Mouse (Mus musculus) hindbrain, embryonic 14.5 days (tissue): ENCODE data around the gene Bcar3. TPM values are rescaled to one million over a fixed set of nuclear protein-coding genes. Genes with fewer than 3 reads are reported as not detected.

Experiments
- ATAC-seq: fragments of 200-750 bp; cut with Nextera tagmentation; 2 replicates; pipeline ENCODE4 v1.8.0; 2017; ENCODE audit warnings: moderate number of reproducible peaks, mild to moderate bottlenecking, moderate TSS enrichment, moderate library complexity; ENCODE audit not compliant: low FRiP score
- DNase-seq: peaks from one replicate; pipeline ENCODE4 v3.0.0-alpha.2; 2015; ENCODE audit warnings: low spot score
- H3K27ac ChIP-seq: fragments of 300-500 bp; sonication (generic); 2 replicates; pipeline ENCODE4 v1.5.1; 2014; ENCODE audit warnings: mild to moderate bottlenecking, moderate library complexity
- H3K27me3 ChIP-seq: fragments of 300-500 bp; sonication (generic); 2 replicates; pipeline ENCODE4 v1.6.1; 2014; ENCODE audit warnings: mild to moderate bottlenecking, low read length, mixed read lengths; ENCODE audit not compliant: control insufficient read depth, insufficient read depth
- H3K36me3 ChIP-seq: fragments of 300-500 bp; sonication (generic); replicated peaks from 2 replicates; pipeline ENCODE4 v1.6.1; 2014; ENCODE audit not compliant: control insufficient read depth, insufficient read depth
- H3K4me1 ChIP-seq: fragments of 300-500 bp; sonication (generic); replicated peaks from 2 replicates; pipeline ENCODE4 v1.6.1; 2014; ENCODE audit warnings: antibody characterized with exemption, low read length, mixed read lengths; ENCODE audit not compliant: control insufficient read depth, insufficient read depth
- H3K4me2 ChIP-seq: fragments of 300-500 bp; sonication (generic); replicated peaks from 2 replicates; pipeline ENCODE4 v1.6.1; 2014; ENCODE audit warnings: mild to moderate bottlenecking, moderate library complexity
- H3K4me3 ChIP-seq: fragments of 300-500 bp; sonication (generic); replicated peaks from 2 replicates; pipeline ENCODE4 v1.5.1; 2014; ENCODE audit warnings: mild to moderate bottlenecking, low read length
- H3K9ac ChIP-seq: fragments of 300-500 bp; sonication (generic); 2 replicates; pipeline ENCODE4 v1.6.1; 2014
- H3K9me3 ChIP-seq: fragments of 300-500 bp; sonication (generic); 2 replicates; pipeline ENCODE4 v1.6.1; 2016; ENCODE audit warnings: low read length; ENCODE audit not compliant: control insufficient read depth
- WGBS: fragments of 180-500 bp; shearing (Covaris S2); extraction: QIAGEN DNeasy Blood & Tissue Kit; methylation state at CpG from one replicate; pipeline ENCODE4 v1.1.7; 2014; 5-methylcytosine and 5-hydroxymethylcytosine counted together
- polyA plus RNA-seq: library from polyadenylated mRNA; unstranded; fragments of >200 nt; fragmentation: Nextera tagmentation; extraction: Ambion mirVana; gene quantifications from 2 replicates; pipeline ENCODE4 v1.2.1, GENCODE M21; 2014

Bcar3 gene
- polyA plus RNA-seq, 1 experiment from 2014 or later = 6.2 TPM

DNA sequence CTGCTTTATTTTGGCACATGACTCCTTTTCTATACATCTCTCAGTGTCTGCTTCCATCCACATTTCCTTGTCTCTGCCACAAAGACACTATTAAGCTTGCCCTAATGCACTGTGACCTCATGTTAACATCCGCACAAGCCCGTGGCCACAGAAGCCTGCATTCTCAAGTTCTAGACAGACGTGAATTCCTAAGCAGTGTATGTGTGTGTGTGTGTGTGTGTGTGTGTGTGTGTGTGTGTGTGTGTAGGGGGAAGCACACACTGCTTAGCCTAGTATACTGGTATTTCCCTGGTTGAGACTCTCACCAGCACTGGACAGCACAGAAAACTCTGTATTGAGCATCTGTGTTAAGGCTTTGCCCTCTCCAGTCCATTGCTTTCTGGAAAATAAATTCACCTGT is 70.6 kb downstream of the Bcar3 start:
- Histone ChIP-seq H3K27me3 (no peaks in the 10 kb centered on the region), H3K4me2 (no peak overlapping the region), H3K9ac (no peak overlapping the region), H3K9me3 (no peaks in the 10 kb centered on the region), H3K36me3 (no peaks in the 10 kb centered on the region), H3K4me1 (peaks cover 8% of the 10 kb centered on the region), H3K27ac (no peak overlapping the region), H3K4me3 (no peak overlapping the region)
- DNase-seq (no peak), ATAC-seq (0 out of 2 replicates have a peak, but pooled peaks have one; percentile 24)
- WGBS = 12% methylated on average over 3 of the region's 3 CpGs

DNA sequence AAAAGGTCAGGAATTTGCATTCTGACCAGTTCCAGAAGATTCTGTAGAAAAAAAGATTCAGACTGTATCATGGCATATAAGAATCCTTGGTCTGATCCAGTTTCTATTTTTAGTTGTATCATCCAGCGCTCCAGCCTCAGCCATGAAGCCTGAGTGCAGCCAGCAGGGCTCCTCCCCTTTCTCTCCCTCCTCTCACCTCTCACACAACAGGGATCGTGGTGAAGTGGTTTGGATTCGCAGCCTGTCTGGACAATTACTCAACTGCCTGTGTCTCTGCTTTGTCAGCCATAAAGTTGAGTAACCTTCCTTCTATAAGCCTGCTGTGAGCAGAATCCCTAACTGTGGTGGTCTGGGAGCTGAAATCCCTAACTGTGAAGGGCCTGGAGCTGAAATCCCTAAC is 71.4 kb downstream of the Bcar3 start:
- H3K4me3 ChIP-seq = no peak overlapping the region
- peak; percentile 44; the same call in 1 of the 2 replicates for ATAC-seq
- no peaks in the 10 kb centered on the region for H3K27me3 ChIP-seq
- H3K9me3 ChIP-seq = no peaks in the 10 kb centered on the region
- H3K9ac ChIP-seq = no peak overlapping the region
- H3K4me1 ChIP-seq = peaks cover 8% of the 10 kb centered on the region
- no peak overlapping the region for H3K4me2 ChIP-seq
- DNase-seq = peak; percentile 41
- no peak overlapping the region for H3K27ac ChIP-seq
- H3K36me3 ChIP-seq = no peaks in the 10 kb centered on the region
- WGBS = 6% methylated on average over 3 of the region's 3 CpGs

DNA sequence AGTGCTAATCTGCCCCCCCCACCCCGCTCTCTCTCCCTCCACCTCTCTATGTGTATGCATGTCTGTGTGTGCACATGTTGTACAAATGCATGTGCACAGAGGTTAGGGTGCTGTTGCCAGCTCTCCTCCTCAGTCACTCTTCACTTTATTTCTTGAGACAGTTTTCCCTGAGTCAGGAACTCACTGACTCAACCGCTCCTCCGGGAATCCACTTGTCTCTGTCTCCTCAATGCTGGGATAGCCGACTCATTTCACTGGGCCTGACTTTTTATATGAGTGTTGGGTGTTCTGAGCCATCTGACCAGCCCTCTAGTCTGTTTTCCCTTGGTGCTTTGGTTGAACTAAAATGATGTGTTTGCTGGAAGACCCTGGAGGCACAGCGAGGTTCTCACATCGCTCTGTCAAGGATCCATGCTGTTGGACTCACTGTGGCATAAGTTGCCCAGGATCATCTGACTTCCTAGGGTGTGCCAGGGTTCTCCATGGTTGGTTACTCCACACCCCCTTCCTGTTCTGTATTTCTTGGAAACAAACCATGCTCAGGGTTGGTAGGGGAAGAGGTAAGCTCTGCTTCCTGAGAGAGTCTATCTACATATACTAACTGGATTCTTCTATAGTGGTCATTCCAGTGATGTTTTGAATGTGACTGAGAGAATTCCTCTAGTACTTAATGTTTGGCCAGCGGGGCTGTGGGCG is 77.9 kb downstream of the Bcar3 start:
- Histone ChIP-seq H3K4me3 (no peak overlapping the region), H3K4me2 (no peak overlapping the region)
- WGBS = 91% methylated on average over 8 of the region's 8 CpGs

DNA sequence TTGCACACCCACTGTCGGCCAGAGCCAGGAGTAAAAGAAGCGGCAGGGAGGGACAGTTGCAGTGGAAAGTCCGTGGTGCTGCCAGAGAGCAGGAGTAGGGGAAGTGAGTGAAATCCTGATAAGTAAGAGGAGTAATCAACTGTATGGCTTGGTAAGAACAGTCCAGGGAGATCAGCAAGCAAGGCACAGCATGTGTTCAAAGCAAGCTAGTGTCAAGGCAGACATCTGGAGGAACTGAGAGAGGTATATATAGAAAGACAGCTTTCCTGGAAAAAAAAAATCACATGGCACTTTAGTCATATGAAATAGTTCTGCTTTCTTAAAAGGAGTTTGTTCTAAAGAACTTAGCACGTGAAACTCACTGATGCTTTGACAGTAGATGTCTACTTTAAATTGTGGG is 78.7 kb downstream of the Bcar3 start:
- no peak overlapping the region for H3K9ac ChIP-seq
- no peak for ATAC-seq
- H3K27ac ChIP-seq = no peak overlapping the region
- H3K4me2 ChIP-seq = no peak overlapping the region
- DNase-seq = no peak
- no peaks in the 10 kb centered on the region for H3K9me3 ChIP-seq
- H3K36me3 ChIP-seq = no peaks in the 10 kb centered on the region
- WGBS = 79% methylated on average over 4 of the region's 4 CpGs
- H3K4me3 ChIP-seq = no peak overlapping the region
- no peaks in the 10 kb centered on the region for H3K27me3 ChIP-seq
- peaks cover 6% of the 10 kb centered on the region; the same call in 1 of the 2 replicates for H3K4me1 ChIP-seq

More for the DNA sequence above, 77.9 kb downstream of the Bcar3 start:
- Histone ChIP-seq H3K27me3 (no peaks in the 10 kb centered on the region), H3K36me3 (no peaks in the 10 kb centered on the region), H3K27ac (no peak overlapping the region), H3K9ac (no peak overlapping the region), H3K9me3 (no peaks in the 10 kb centered on the region), H3K4me1 (0 out of 2 replicates have a peak, but pooled peaks cover 6% of the 10 kb centered on the region)
- DNase-seq (no peak), ATAC-seq (no peak)

DNA sequence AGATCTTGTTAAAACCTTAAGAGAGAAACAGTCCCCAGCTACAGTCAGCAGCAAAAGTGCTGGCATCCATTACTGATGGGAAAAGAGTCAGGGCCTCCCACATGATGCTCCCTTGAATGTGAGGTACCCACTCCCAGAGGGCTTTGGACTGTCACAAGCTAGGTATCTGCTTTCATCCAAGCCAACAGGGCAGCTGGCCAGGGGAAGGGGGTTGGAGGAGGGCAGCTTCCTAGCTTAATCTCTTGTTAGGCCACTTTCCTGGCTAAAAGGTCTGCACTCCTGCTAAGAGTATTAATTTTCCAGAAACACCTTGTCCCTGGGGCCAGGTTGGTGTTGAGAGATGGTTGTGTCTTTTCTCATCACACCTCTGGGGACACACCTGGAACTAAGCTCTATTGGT is 82.1 kb downstream of the Bcar3 start:
- peaks cover 6% of the 10 kb centered on the region; the same call in 1 of the 2 replicates for H3K4me1 ChIP-seq
- H3K36me3 ChIP-seq = no peaks in the 10 kb centered on the region
- H3K9me3 ChIP-seq = no peaks in the 10 kb centered on the region
- no peak overlapping the region for H3K9ac ChIP-seq
- H3K4me2 ChIP-seq = no peak overlapping the region
- H3K4me3 ChIP-seq = no peak overlapping the region
- no peak for DNase-seq
- ATAC-seq = no peak
- no peak overlapping the region for H3K27ac ChIP-seq
- no peaks in the 10 kb centered on the region for H3K27me3 ChIP-seq

DNA sequence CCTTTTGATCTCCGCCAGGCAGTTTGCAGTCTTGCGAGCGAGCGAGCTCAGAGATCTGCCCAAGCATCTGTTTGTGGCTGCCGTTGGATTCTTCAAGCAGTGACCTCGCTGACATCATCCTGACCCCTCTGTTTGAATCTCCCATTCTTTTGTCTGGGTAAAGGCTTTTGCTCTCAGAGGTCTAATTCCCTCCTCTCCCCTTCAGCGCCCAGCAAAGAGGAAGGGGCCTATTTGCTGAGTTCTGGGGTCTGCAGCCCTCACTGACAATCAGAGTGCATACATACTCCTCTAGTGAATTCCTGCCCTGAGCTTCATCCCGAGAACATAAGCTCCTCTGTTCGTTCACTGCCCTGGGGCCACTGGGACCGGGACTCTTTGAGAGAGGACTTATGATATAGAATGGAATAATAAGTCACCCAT is 82.5 kb downstream of the Bcar3 start:
- Histone ChIP-seq H3K9ac (no peak overlapping the region), H3K4me3 (no peak overlapping the region), H3K27ac (no peak overlapping the region), H3K4me1 (peaks cover 6% of the 10 kb centered on the region; the same call in 1 of the 2 replicates), H3K4me2 (no peak overlapping the region), H3K36me3 (no peaks in the 10 kb centered on the region), H3K27me3 (no peaks in the 10 kb centered on the region), H3K9me3 (no peaks in the 10 kb centered on the region)
- WGBS = 17% methylated on average over 10 of the region's 10 CpGs
- ATAC-seq (no peak), DNase-seq (no peak)

DNA sequence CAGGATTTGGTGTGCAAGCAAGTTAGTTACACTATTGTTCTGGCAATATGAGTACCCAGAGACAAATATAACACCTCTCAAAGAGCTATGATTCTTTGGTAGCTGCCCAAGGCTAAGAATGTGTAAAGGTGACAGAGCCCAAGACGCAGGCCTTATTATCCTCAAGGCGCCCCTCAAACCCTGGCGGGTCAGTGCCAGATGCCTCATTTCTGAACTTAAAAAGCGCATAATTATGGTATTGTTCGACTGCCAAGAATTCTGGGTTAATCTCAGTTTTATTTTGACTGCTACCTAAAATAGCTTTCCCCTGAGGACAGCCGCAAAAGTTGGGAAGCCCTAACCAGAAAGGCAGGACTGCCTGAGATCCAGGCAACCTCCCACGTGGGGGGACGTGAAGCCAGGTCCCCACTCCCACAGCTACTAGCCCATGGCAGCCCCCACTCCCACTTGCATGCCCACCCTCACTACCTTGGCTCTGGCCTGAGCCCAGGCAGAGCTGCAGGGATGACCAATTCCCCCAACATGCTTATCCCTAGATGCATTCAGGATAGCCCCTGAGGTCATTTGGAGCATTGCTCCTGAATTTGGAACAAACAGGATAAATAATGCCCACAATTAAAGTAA is 83.0 kb downstream of the Bcar3 start:
- H3K27ac ChIP-seq = no peak overlapping the region
- no peak overlapping the region for H3K4me2 ChIP-seq
- DNase-seq = no peak
- ATAC-seq = no peak
- no peak overlapping the region for H3K9ac ChIP-seq
- H3K4me1 ChIP-seq = peaks cover 6% of the 10 kb centered on the region; the same call in 1 of the 2 replicates
- H3K9me3 ChIP-seq = no peaks in the 10 kb centered on the region
- H3K27me3 ChIP-seq = no peaks in the 10 kb centered on the region
- H3K4me3 ChIP-seq = no peak overlapping the region
- 42% methylated on average over 8 of the region's 8 CpGs for WGBS
- no peaks in the 10 kb centered on the region for H3K36me3 ChIP-seq

DNA sequence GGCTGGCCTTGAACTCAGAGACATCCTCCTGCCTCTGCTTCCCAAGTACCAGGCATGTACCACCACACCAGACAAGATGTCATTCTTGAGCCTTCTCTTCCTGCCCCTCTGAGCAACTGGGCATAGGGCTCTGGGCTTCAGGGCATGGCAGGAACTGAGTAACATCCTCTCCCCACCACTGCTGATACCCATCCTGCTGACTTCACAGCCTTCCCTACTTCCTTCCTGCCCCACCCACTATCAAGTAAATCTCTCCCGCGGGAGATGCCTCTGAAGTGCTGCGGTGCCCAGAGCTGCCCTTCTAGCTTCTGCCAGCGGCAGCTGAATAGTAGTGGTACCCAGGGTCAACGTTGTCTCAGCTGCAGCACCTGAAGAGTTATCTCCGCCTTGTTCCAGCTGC is 84.7 kb downstream of the Bcar3 start:
- H3K27me3 ChIP-seq = no peaks in the 10 kb centered on the region
- H3K4me1 ChIP-seq = peaks cover 6% of the 10 kb centered on the region; the same call in 1 of the 2 replicates
- no peak overlapping the region for H3K9ac ChIP-seq
- no peak overlapping the region for H3K27ac ChIP-seq
- no peaks in the 10 kb centered on the region for H3K36me3 ChIP-seq
- no peaks in the 10 kb centered on the region for H3K9me3 ChIP-seq
- WGBS = 89% methylated on average over 6 of the region's 6 CpGs
- H3K4me2 ChIP-seq = no peak overlapping the region
- DNase-seq (no peak), ATAC-seq (no peak)
- no peak overlapping the region for H3K4me3 ChIP-seq

DNA sequence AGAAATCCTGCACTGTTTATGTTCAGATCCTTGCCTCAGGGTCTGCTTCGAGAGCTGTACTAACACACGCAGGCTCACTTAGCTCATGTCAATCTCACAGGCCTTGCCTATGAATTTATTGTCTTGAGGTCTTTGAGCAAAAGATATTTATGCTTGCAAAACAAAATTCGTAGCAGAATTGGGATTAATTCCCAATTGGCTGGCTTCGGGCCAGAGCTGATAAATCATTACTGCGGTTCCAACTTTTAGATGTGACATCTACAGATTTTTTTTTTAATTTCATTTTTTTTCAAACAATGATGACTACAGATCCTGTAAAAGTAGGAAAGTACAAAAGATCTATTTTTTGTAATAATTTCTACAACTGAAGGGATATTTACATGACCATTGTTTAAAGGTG is 86.8 kb downstream of the Bcar3 start:
- H3K27ac ChIP-seq = no peak overlapping the region
- ATAC-seq (no peak), DNase-seq (no peak)
- peaks cover 2% of the 10 kb centered on the region; the same call in 1 of the 2 replicates for H3K4me1 ChIP-seq
- no peaks in the 10 kb centered on the region for H3K36me3 ChIP-seq
- no peak overlapping the region for H3K9ac ChIP-seq
- no peaks in the 10 kb centered on the region for H3K27me3 ChIP-seq
- H3K4me2 ChIP-seq = no peak overlapping the region
- WGBS = 85% methylated on average over 5 of the region's 5 CpGs
- H3K4me3 ChIP-seq = no peak overlapping the region
- no peaks in the 10 kb centered on the region for H3K9me3 ChIP-seq
